Mouse (Mus musculus): Measurements from ENCODE around the gene Mtch1. TPM values are rescaled to one million over a fixed set of nuclear protein-coding genes. Genes with fewer than 3 reads are reported as not detected.

The Mtch1 gene
- polyA plus RNA-seq, 1 experiment from 2014 or later = 533 TPM

GRCm38 (mm10) chr17:29291793-29292192 is 55.9 kb downstream of the Mtch1 start:
- H3K9me3 ChIP-seq (ENCODE audit: control insufficient read depth, low read length) = no peaks in the 10 kb centered on the region
- H3K4me3 ChIP-seq (replicated peaks; ENCODE audit: low read depth, low read length) = no peak overlapping the region
- H3K4me2 ChIP-seq (ENCODE audit: low read length) = no peak overlapping the region
- peaks cover 48% of the 10 kb centered on the region for H3K36me3 ChIP-seq (ENCODE audit: control insufficient read depth, insufficient read depth, low read length)
- WGBS = 96% methylated on average over 7 of the region's 7 CpGs
- H3K27ac ChIP-seq (replicated peaks; ENCODE audit: low read depth, low read length) = no peak overlapping the region
- no peaks in the 10 kb centered on the region for H3K27me3 ChIP-seq (ENCODE audit: control insufficient read depth, insufficient read depth, low read length)
- H3K9ac ChIP-seq (replicated peaks; ENCODE audit: low read length) = no peak overlapping the region
- ATAC-seq (ENCODE audit: low FRiP score, low TSS enrichment) = no peak
- DNase-seq = no peak
- no peaks in the 10 kb centered on the region for H3K4me1 ChIP-seq (ENCODE audit: control insufficient read depth, insufficient read depth, low read length)

DNA sequence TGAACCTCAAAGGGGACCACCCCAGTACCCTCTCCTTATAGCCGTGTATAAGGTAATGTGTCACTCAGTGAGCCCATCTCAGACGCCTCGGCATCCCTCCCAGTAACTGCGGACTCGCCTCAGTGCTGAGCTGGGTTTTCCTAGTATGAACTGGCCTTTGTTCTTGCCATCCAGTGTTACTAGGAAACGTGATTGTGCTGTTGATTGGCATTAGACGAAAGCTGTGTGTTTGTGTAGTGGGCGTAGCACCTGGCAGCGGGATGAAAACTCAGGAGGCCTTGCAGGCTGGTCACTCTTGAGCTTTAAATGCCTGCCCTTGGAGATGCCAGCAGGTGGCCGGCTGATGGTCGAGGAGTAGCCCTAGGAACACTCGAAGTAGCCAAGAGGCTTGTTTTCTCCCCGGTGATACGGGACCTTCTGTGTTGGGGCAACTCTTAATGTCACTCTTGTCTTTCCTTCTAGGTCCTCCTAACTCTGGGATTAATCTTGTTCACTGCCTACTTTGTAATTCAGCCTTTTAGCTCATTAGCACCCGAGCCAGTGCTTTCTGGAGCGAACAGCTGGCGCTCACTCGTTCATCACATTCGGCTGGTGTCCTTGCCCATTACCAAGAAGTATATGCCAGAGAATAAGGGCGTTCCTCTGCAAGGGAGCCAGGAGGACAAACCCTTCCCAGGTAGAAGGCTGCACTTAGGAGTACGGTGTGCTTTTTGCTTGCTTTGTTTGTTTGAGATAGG is 65.3 kb downstream of the Mtch1 start:
- Histone ChIP-seq H3K4me3 (replicated peaks; ENCODE audit: low read depth, low read length) (no peak overlapping the region), H3K9me3 (ENCODE audit: control insufficient read depth, low read length) (no peaks in the 10 kb centered on the region), H3K9ac (replicated peaks; ENCODE audit: low read length) (no peak overlapping the region), H3K4me1 (ENCODE audit: control insufficient read depth, insufficient read depth, low read length) (no peaks in the 10 kb centered on the region), H3K27ac (replicated peaks; ENCODE audit: low read depth, low read length) (peak overlapping the region; percentile 10; the same call in 1 of the 2 replicates), H3K4me2 (ENCODE audit: low read length) (no peak overlapping the region), H3K36me3 (ENCODE audit: control insufficient read depth, insufficient read depth, low read length) (peaks cover 30% of the 10 kb centered on the region), H3K27me3 (ENCODE audit: control insufficient read depth, insufficient read depth, low read length) (no peaks in the 10 kb centered on the region)
- 38% methylated on average over 21 of the region's 21 CpGs for WGBS
- DNase-seq (peak; percentile 39), ATAC-seq (ENCODE audit: low FRiP score, low TSS enrichment) (no peak)

Other genes starting within 250 kb of the Mtch1 start
- gene Rab44, start 233.8 kb downstream of the Mtch1 start, polyA plus RNA-seq (2014; fragmentation: Nextera tagmentation; extraction: Ambion mirVana) = 0.20 TPM in 1 of 2 replicates, not detected in the other
- 27.6 and 32.6 TPM in 2 replicates for gene Cpne5, start 109.8 kb downstream of the Mtch1 start, polyA plus RNA-seq (2014; fragmentation: Nextera tagmentation; extraction: Ambion mirVana)
- gene Ppil1, start 83.7 kb downstream of the Mtch1 start, polyA plus RNA-seq (2014; fragmentation: Nextera tagmentation; extraction: Ambion mirVana) = 112 and 114 TPM in 2 replicates
- 117 and 122 TPM in 2 replicates for gene BC004004, start 79.1 kb downstream of the Mtch1 start, polyA plus RNA-seq (2014; fragmentation: Nextera tagmentation; extraction: Ambion mirVana)
- gene Pi16, start 30.3 kb downstream of the Mtch1 start, polyA plus RNA-seq (2014; fragmentation: Nextera tagmentation; extraction: Ambion mirVana) = 1.3 and 2.8 TPM in 2 replicates
- 4.4 and 4.9 TPM in 2 replicates for gene Fgd2, start 13.0 kb upstream of the Mtch1 start, polyA plus RNA-seq (2014; fragmentation: Nextera tagmentation; extraction: Ambion mirVana)
- gene Pim1, start 142.8 kb upstream of the Mtch1 start, polyA plus RNA-seq (2014; fragmentation: Nextera tagmentation; extraction: Ambion mirVana) = 10.1 and 10.3 TPM in 2 replicates
- gene Gm17657, start 201.7 kb upstream of the Mtch1 start, polyA plus RNA-seq (2014; fragmentation: Nextera tagmentation; extraction: Ambion mirVana) = not detected in 2 replicates
- 25.8 and 27.7 TPM in 2 replicates for gene Tbc1d22b, start 201.9 kb upstream of the Mtch1 start, polyA plus RNA-seq (2014; fragmentation: Nextera tagmentation; extraction: Ambion mirVana)
- 0.43 and 0.49 TPM in 2 replicates for gene Tmem217, start 204.5 kb upstream of the Mtch1 start, polyA plus RNA-seq (2014; fragmentation: Nextera tagmentation; extraction: Ambion mirVana)

Measured in midbrain, embryonic 14.5 days (tissue).